Mouse (Mus musculus) stomach, embryonic 14.5 days (tissue): ENCODE results near the gene Cldn6. TPM values are rescaled to one million over a fixed set of nuclear protein-coding genes. Genes with fewer than 3 reads are reported as not detected.

Experiments
- ATAC-seq: fragments of 200-750 bp; cut with Nextera tagmentation; 2 replicates; pipeline ENCODE4 v1.8.0; 2017; ENCODE audit warnings: low read depth, moderate TSS enrichment; ENCODE audit not compliant: insufficient number of reproducible peaks, insufficient read depth, low FRiP score
- H3K27ac ChIP-seq: fragments of 300-500 bp; sonication (generic); 2 replicates; pipeline ENCODE4 v1.5.1; 2014; ENCODE audit warnings: mild to moderate bottlenecking, low read length, moderate library complexity, mixed read lengths
- H3K27me3 ChIP-seq: fragments of 300-500 bp; sonication (generic); 2 replicates; pipeline ENCODE4 v1.6.1; 2014; ENCODE audit warnings: low read length, control low read depth, mixed read lengths; ENCODE audit not compliant: control insufficient read depth, insufficient read depth
- H3K36me3 ChIP-seq: fragments of 300-500 bp; sonication (generic); 2 replicates; pipeline ENCODE4 v1.6.1; 2014; ENCODE audit warnings: mild to moderate bottlenecking, control low read depth, low read length, moderate library complexity, mixed read lengths; ENCODE audit not compliant: control insufficient read depth, insufficient read depth
- H3K4me1 ChIP-seq: fragments of 300-500 bp; sonication (generic); 2 replicates; pipeline ENCODE4 v1.6.1; 2014; ENCODE audit warnings: low read length, control low read depth, mixed read lengths; ENCODE audit not compliant: control insufficient read depth, insufficient read depth
- H3K4me2 ChIP-seq: fragments of 300-500 bp; sonication (generic); replicated peaks from 2 replicates; pipeline ENCODE4 v1.6.1; 2014; ENCODE audit warnings: low read depth, low read length, control low read depth
- H3K4me3 ChIP-seq: fragments of 300-500 bp; sonication (generic); 2 replicates; pipeline ENCODE4 v1.5.1; 2014; ENCODE audit warnings: low read depth, low read length, control low read depth
- H3K9ac ChIP-seq: fragments of 300-500 bp; sonication (generic); replicated peaks from 2 replicates; pipeline ENCODE4 v1.6.1; 2014; ENCODE audit warnings: low read depth, mild to moderate bottlenecking, control low read depth, low read length, moderate library complexity, mixed read lengths
- H3K9me3 ChIP-seq: fragments of 300-500 bp; sonication (generic); 2 replicates; pipeline ENCODE4 v1.6.1; 2016; ENCODE audit warnings: low read depth, low read length, control low read depth; ENCODE audit not compliant: control insufficient read depth
- WGBS: fragments of 180-500 bp; shearing (Covaris S2); extraction: QIAGEN DNeasy Blood & Tissue Kit; methylation state at CpG from one replicate; pipeline ENCODE4 v1.1.7; 2014; 5-methylcytosine and 5-hydroxymethylcytosine counted together
- polyA plus RNA-seq: library from polyadenylated mRNA; unstranded; fragments of >200 nt; fragmentation: Nextera tagmentation; extraction: Ambion mirVana; gene quantifications from 2 replicates; pipeline ENCODE4 v1.2.1, GENCODE M21; 2014

Cldn6 gene
- polyA plus RNA-seq, 1 experiment from 2014 or later = 149 TPM

DNA sequence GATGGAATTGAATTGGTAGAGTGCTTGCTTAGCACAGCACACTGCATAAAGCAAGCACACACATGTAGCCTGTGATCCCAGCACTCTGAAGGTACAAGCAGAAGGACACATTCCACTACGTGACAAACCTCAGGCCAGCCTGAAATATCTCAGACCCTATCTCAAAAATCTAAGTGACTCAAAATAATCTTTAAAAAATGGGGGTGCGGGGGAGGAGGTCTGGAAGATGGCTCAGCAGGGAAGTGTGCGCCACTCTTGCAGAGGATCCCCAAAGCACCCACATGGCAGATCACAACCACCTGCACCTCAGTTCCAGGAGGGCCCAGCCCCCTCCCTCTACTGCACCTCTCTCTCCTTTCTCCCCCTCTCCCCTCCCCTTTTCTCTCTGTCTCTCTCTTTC lies 7.5 kb upstream of the Cldn6 start:
- 97% methylated on average over 3 of the region's 3 CpGs for WGBS
- no peaks in the 10 kb centered on the region for H3K27me3 ChIP-seq

DNA sequence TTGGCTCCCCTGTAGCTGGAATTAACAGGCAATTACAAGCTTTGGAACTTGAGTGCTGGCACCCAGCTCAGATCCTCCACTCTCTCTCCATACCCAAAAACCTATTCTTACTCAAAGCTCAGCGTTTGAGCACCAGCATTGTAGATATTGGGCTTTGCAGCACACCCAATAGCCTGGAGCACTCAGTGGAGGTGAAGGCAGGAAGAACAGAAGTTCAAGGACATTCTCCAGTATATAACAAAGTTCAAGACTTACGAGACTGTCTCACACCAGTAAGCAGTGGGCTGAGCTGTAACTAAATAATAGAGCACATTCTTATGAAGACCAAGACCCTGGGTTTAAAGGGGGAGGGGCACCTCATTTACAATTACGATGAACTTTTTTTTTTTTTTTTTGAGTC lies 6.3 kb upstream of the Cldn6 start:
- Histone ChIP-seq H3K27me3 (no peaks in the 10 kb centered on the region), H3K27ac (no peak overlapping the region), H3K36me3 (peaks cover 23% of the 10 kb centered on the region), H3K9me3 (no peaks in the 10 kb centered on the region), H3K4me1 (peaks cover 29% of the 10 kb centered on the region; the same call in 1 of the 2 replicates), H3K9ac (no peak overlapping the region), H3K4me2 (peak overlapping the region; percentile 72), H3K4me3 (peak overlapping the region; percentile 54; the same call in 1 of the 2 replicates)
- 63% methylated on average over 3 of the region's 3 CpGs for WGBS
- no peak for ATAC-seq

More for the DNA sequence above, 7.5 kb upstream of the Cldn6 start:
- ATAC-seq = no peak
- H3K4me3 ChIP-seq = no peak overlapping the region
- peaks cover 27% of the 10 kb centered on the region; the same call in 1 of the 2 replicates for H3K4me1 ChIP-seq
- H3K9ac ChIP-seq = no peak overlapping the region
- no peaks in the 10 kb centered on the region for H3K9me3 ChIP-seq
- peaks cover 28% of the 10 kb centered on the region for H3K36me3 ChIP-seq
- H3K27ac ChIP-seq = no peak overlapping the region
- H3K4me2 ChIP-seq = no peak overlapping the region

DNA sequence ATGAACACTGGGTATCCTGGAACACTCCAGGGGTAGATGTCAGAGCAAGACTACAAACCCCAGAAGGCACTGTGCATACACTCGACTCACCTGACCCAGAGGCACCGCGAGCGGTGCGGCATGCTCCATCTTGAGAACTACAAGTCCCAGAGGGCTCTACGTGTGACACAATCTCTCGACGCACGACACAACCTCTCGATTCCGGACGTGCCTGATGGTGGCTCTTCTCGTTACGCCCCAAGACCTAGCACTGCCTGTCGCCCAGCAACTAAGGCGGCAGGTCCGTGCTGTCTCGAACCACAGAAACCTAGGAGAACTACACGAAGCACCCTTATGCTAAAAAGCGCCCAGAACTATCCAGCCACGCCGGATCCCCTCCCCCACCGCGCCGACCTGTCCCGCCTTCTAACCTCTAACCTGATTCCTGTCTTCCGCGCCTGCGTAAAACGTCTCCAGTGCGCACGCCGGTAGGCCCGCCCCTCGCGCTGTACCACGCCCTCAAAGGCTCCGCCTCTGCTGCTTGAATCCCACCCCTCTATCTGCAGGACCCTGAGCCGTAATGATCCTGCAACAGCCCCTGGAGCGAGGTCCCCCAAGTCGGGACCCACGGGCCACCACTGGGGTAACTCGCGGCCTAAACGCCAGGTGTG lies 5.5 kb upstream of the Cldn6 start, which contains the start of the genes Hcfc1r1 and Thoc6:
Gene Hcfc1r1, plus strand, starts transcription at position 173 of the 650 bp plus-strand sequence.
Gene Thoc6, minus strand, starts transcription at position 459 of the 650 bp plus-strand sequence.
- peak within 1 kb of the TSS; percentile 47; the same call in 1 of the 2 replicates for H3K9ac ChIP-seq
- H3K36me3 ChIP-seq = peaks cover 17% of the 10 kb centered on the region
- peak within 1 kb of the TSS; percentile 54 for H3K4me3 ChIP-seq
- no peaks in the 10 kb centered on the region for H3K9me3 ChIP-seq
- H3K4me1 ChIP-seq = peaks cover 29% of the 10 kb centered on the region; the same call in 1 of the 2 replicates
- 0% methylated on average over 45 of the region's 45 CpGs for WGBS
- peak; percentile 91 for ATAC-seq
- peak within 1 kb of the TSS; percentile 68; the same call in 1 of the 2 replicates for H3K27ac ChIP-seq
- H3K4me2 ChIP-seq = peak within 1 kb of the TSS; percentile 72
- H3K27me3 ChIP-seq = no peaks in the 10 kb centered on the region

DNA sequence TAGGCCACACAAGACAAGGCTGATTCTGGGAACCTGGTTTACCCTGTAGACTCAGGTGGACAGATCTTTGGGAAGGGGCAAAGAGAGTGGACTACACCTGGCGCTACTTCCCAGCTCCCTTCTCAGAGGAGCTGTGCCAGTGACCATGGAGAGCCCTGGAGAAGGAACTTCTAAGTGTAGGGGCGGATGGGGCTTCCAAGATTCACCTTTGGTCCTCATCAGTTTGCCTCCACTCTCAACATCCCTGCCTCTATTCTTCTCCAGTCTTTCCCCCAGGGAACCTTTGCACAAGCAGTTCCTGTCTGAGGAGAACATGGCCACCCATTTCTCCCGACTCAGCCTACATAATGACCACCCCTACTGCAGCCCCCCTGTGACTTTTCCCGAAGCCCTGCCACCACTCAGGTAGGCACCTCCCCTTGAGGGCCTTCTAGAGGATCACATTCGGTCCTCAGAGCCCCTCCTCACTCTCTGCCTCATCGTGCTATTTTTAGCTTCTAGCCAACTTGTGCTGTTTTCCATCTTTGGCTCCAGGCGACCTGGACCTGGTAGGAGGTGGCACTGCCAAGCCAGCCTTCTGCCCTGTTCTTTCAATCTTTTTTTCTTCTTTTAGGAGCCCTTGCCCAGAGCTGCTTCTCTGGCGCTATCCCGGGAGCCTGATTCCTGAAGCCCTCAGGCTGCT lies 4.6 kb upstream of the Cldn6 start:
- no peak for ATAC-seq
- Histone ChIP-seq H3K9ac (no peak overlapping the region; the same call in 1 of the 2 replicates), H3K27me3 (peaks cover 8% of the 10 kb centered on the region; the same call in 1 of the 2 replicates), H3K36me3 (peaks cover 9% of the 10 kb centered on the region; the same call in 1 of the 2 replicates), H3K4me3 (peak overlapping the region; percentile 54), H3K9me3 (no peaks in the 10 kb centered on the region), H3K4me2 (peak overlapping the region; percentile 72), H3K4me1 (peaks cover 29% of the 10 kb centered on the region; the same call in 1 of the 2 replicates), H3K27ac (peak overlapping the region; percentile 35; the same call in 1 of the 2 replicates)
- 28% methylated on average over 9 of the region's 9 CpGs for WGBS

DNA sequence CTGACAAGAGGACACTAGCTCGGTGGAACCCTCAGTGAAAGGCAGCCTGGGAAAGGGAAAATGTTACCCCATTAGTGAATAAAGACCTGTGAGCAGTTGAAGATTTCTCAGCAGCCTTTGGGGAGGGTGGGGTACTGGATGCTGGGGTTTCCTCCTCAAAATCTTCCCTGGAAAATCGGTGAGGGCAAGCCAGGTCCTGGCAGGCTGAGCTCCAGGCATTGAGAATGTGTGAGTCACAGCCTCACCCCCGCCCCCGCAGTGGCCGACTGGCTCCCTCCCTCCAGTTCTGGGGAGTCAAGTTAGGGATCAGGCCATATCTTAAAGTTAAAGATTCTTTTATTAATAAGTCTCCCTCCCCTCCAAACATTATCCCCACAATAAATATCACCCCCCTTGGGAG lies 3.9 kb upstream of the Cldn6 start:
- Histone ChIP-seq H3K27me3 (peaks cover 13% of the 10 kb centered on the region), H3K4me3 (no peak overlapping the region; the same call in 1 of the 2 replicates), H3K36me3 (peaks cover 2% of the 10 kb centered on the region; the same call in 1 of the 2 replicates), H3K9me3 (no peaks in the 10 kb centered on the region), H3K27ac (peak overlapping the region; percentile 35; the same call in 1 of the 2 replicates), H3K4me2 (peak overlapping the region; percentile 72), H3K9ac (no peak overlapping the region), H3K4me1 (peaks cover 29% of the 10 kb centered on the region; the same call in 1 of the 2 replicates)
- no peak for ATAC-seq
- 32% methylated on average over 5 of the region's 5 CpGs for WGBS

DNA sequence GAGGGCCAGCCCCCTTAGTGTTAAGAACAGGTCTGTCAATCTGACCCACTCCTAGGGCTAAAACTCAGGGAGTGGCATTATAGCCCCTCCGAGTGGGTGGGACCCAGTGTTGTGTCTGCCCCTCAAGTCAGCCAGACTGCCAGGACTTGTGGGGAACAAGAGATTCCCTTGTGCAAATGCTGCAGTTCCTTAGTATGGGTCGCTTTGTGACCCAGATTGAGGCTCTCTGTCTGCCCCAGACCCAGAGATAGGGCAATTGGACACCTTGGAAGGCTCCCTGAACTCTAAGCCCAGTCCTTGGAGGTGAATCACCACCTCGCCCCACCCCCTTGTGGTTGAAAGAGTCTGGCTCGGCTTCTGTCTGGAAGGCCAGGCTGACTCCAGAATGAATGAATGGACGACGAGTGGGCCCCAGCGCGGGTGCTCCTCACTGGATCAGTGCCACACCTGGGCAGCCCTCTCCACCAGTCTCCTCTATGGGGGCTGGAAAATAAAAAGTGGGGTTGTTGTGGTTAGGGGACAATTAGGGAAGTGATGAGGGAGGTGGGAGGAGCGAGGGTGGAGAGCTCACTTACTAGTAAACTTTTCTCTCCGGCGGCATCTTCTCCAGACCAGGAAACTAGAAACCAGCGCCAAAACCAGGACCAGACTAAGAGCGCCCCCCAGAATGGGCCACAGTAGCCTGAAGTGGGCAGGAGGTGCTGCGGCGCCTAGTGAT lies 3.3 kb upstream of the Cldn6 start:
- no peaks in the 10 kb centered on the region for H3K9me3 ChIP-seq
- H3K4me1 ChIP-seq = peaks cover 29% of the 10 kb centered on the region; the same call in 1 of the 2 replicates
- H3K27me3 ChIP-seq = peaks cover 15% of the 10 kb centered on the region
- no peak overlapping the region for H3K27ac ChIP-seq
- no peak for ATAC-seq
- H3K4me3 ChIP-seq = peak overlapping the region; percentile 43
- 14% methylated on average over 14 of the region's 15 CpGs for WGBS
- H3K4me2 ChIP-seq = peak overlapping the region; percentile 89
- 0 out of 2 replicates have a peak overlapping the region, but pooled peaks have one; percentile 2 for H3K9ac ChIP-seq
- no peaks in the 10 kb centered on the region for H3K36me3 ChIP-seq

DNA sequence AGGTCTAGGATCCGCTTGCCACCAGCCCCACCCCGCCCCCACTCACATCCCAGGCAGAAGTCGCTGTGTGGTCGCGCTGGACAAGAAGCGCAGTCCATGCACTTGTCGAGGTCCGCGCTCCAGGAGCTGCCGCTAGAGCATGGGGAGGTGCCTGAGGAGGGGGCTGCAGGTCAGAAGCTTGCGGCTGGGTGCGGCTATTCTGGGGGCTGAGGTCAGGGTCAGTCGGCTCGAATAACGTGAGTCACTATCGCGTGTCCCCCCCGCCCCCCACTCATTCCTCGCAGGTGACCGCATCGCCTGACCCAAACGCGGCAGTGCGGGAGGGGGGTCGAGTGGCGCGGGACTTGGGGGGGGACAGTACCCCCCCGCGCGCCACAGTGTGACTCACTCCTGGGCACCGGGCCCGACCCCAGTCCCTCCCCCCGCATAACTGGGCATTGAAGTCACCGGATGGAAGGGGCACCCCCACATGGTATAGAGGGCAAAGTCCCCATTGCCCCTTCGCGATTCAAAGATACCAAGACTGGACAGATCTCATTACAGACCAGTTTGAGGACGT lies 2.5 kb upstream of the Cldn6 start:
- peak overlapping the region; percentile 89 for H3K4me2 ChIP-seq
- under 1% methylated on average over 37 of the region's 37 CpGs for WGBS
- H3K27ac ChIP-seq = peak overlapping the region; percentile 34; the same call in 1 of the 2 replicates
- H3K4me3 ChIP-seq = peak overlapping the region; percentile 43
- no peak for ATAC-seq
- peaks cover 20% of the 10 kb centered on the region for H3K27me3 ChIP-seq
- H3K4me1 ChIP-seq = peaks cover 29% of the 10 kb centered on the region; the same call in 1 of the 2 replicates
- H3K9ac ChIP-seq = peak overlapping the region; percentile 2; the same call in 1 of the 2 replicates
- H3K36me3 ChIP-seq = no peaks in the 10 kb centered on the region; the same call in 1 of the 2 replicates
- no peaks in the 10 kb centered on the region for H3K9me3 ChIP-seq
